Mouse (Mus musculus): ENCODE results near the gene Iffo2. TPM values are rescaled to one million over a fixed set of nuclear protein-coding genes. Genes with fewer than 3 reads are reported as not detected.

The Iffo2 gene
- total and polyA plus RNA-seq, 3 experiments: 1.3 to 2.7 TPM; not detected in 1

- no peaks in the 10 kb centered on the region for H3K79me2 ChIP-seq (ENCODE audit: control insufficient read depth, insufficient read depth, low read length, poor library complexity)
Measured at GRCm38 (mm10) chr4:139511557-139511956, 18.8 kb upstream of the Iffo2 start.

GRCm38 (mm10) chr4:139512985-139513384 lies 17.4 kb upstream of the Iffo2 start:
- Histone ChIP-seq H3K9me3 (replicated peaks; ENCODE audit: insufficient read depth, low read length) (no peaks in the 10 kb centered on the region), H3K27me3 (ENCODE audit: control insufficient read depth in 1 of 2, insufficient read depth in 2 of 2, low read length in 2 of 2) (no peaks in the 10 kb centered on the region), H3K4me1 (ENCODE audit: control insufficient read depth in 1 of 2, insufficient read depth in 2 of 2, low read length in 2 of 2) (peaks cover 5 to 18% of the 10 kb centered on the region in 2 experiments), H3K36me3 (ENCODE audit: control insufficient read depth in 1 of 2, insufficient read depth in 2 of 2, low read length in 2 of 2) (peaks cover 0 to 3% of the 10 kb centered on the region in 2 experiments; a peak in 2 of 4 replicates), H3K27ac (ENCODE audit: control insufficient read depth, low read depth, low read length) (no peak overlapping the region), H3K9ac (ENCODE audit: control insufficient read depth, low read depth, low read length, poor library complexity, severe bottlenecking) (no peak overlapping the region), H3K79me2 (ENCODE audit: control insufficient read depth, insufficient read depth, low read length, poor library complexity) (no peaks in the 10 kb centered on the region), H3K4me3 (ENCODE audit: control insufficient read depth in 1 of 2, insufficient read depth in 1 of 2, low read depth in 2 of 2, low read length in 2 of 2) (no peak overlapping the region)
- DNase-seq (ENCODE audit: low read depth, low spot score): peak; percentile 36
- TF ChIP-seq RCOR1 (IDR thresholded peaks at IDR 0.05; ENCODE audit: low read depth, low read length) (peak; percentile 91), BHLHE40 (IDR thresholded peaks at IDR 0.05; ENCODE audit: borderline replicate concordance, low read depth, low read length) (no peak), GATA1 (IDR thresholded peaks at IDR 0.05; ENCODE audit: low read depth, low read length) (peak; percentile 58), TCF12 (IDR thresholded peaks at IDR 0.05; ENCODE audit: low read depth, low read length) (peak; percentile 60), POLR2AphosphoS2 (IDR thresholded peaks at IDR 0.05; ENCODE audit: low read length) (no peak), EP300 (IDR thresholded peaks at IDR 0.05; ENCODE audit: low read depth in 1 of 2, low read length in 2 of 2) (peak; percentile 54 to 56; a peak in 2 of 4 replicates), TAL1 (IDR thresholded peaks at IDR 0.05; ENCODE audit: low read length) (no peak), MYB (IDR thresholded peaks at IDR 0.05; ENCODE audit: low read depth, low read length) (no peak), MAZ (IDR thresholded peaks at IDR 0.05; ENCODE audit: low read depth, low read length) (no peak), ZKSCAN1 (IDR thresholded peaks at IDR 0.05; ENCODE audit: low read depth, low read length) (no peak), MAFK (IDR thresholded peaks at IDR 0.05; ENCODE audit: borderline replicate concordance, low read depth, low read length) (no peak)

More at GRCm38 (mm10) chr4:139511557-139511956, 18.8 kb upstream of the Iffo2 start:
- Histone ChIP-seq H3K27me3 (ENCODE audit: control insufficient read depth in 1 of 2, insufficient read depth in 2 of 2, low read length in 2 of 2) (no peaks in the 10 kb centered on the region), H3K9ac (ENCODE audit: control insufficient read depth, low read depth, low read length, poor library complexity, severe bottlenecking) (no peak overlapping the region), H3K27ac (ENCODE audit: control insufficient read depth, low read depth, low read length) (no peak overlapping the region), H3K4me1 (ENCODE audit: control insufficient read depth in 1 of 2, insufficient read depth in 2 of 2, low read length in 2 of 2) (peaks cover 5 to 22% of the 10 kb centered on the region in 2 experiments), H3K36me3 (ENCODE audit: control insufficient read depth in 1 of 2, insufficient read depth in 2 of 2, low read length in 2 of 2) (peaks cover 0 to 3% of the 10 kb centered on the region in 2 experiments; a peak in 2 of 4 replicates), H3K4me3 (ENCODE audit: control insufficient read depth in 1 of 2, insufficient read depth in 1 of 2, low read depth in 2 of 2, low read length in 2 of 2) (no peak overlapping the region), H3K9me3 (replicated peaks; ENCODE audit: insufficient read depth, low read length) (no peaks in the 10 kb centered on the region)
- no peak for TF ChIP-seq GATA1 (IDR thresholded peaks at IDR 0.05; ENCODE audit: low read depth, low read length)
- TF ChIP-seq MEF2A (IDR thresholded peaks at IDR 0.05; ENCODE audit: extremely low read depth, insufficient replicate concordance, low read depth, low read length, poor library complexity, severe bottlenecking): no peak
- no peak for DNase-seq (ENCODE audit: low read depth, low spot score)

- Histone ChIP-seq H3K9ac (ENCODE audit: control insufficient read depth, low read depth, low read length, poor library complexity, severe bottlenecking) (no peak overlapping the region), H3K36me3 (ENCODE audit: control insufficient read depth in 1 of 2, insufficient read depth in 2 of 2, low read length in 2 of 2) (no peaks in the 10 kb centered on the region), H3K79me2 (ENCODE audit: control insufficient read depth, insufficient read depth, low read length, poor library complexity) (no peaks in the 10 kb centered on the region), H3K27me3 (ENCODE audit: control insufficient read depth in 1 of 2, insufficient read depth in 2 of 2, low read length in 2 of 2) (no peaks in the 10 kb centered on the region), H3K4me3 (ENCODE audit: control insufficient read depth in 1 of 2, insufficient read depth in 1 of 2, low read depth in 2 of 2, low read length in 2 of 2) (no peak overlapping the region), H3K4me1 (ENCODE audit: control insufficient read depth in 1 of 2, insufficient read depth in 2 of 2, low read length in 2 of 2) (no peaks in the 10 kb centered on the region), H3K27ac (ENCODE audit: control insufficient read depth, low read depth, low read length) (no peak overlapping the region), H3K9me3 (replicated peaks; ENCODE audit: insufficient read depth, low read length) (no peaks in the 10 kb centered on the region)
- no peak for DNase-seq (ENCODE audit: low read depth, low spot score)
- TF ChIP-seq HCFC1 (IDR thresholded peaks at IDR 0.05; ENCODE audit: low read depth, low read length) (no peak), TBP (IDR thresholded peaks at IDR 0.05; ENCODE audit: low read depth, low read length) (no peak), EP300 (IDR thresholded peaks at IDR 0.05; ENCODE audit: low read depth in 1 of 2, low read length in 2 of 2) (no peak), USF2 (IDR thresholded peaks at IDR 0.05; ENCODE audit: borderline replicate concordance in 1 of 2, insufficient read depth in 1 of 2, low read depth in 1 of 2, low read length in 2 of 2) (no peak), ELF1 (IDR thresholded peaks at IDR 0.05; ENCODE audit: low read depth, low read length) (no peak), MYB (IDR thresholded peaks at IDR 0.05; ENCODE audit: low read depth, low read length) (no peak)
Measured at GRCm38 (mm10) chr4:139519221-139519620, 11.1 kb upstream of the Iffo2 start.
